Mouse (Mus musculus) C2C12 (cell line): Measurements from ENCODE around the gene Disp2. TPM values are rescaled to one million over a fixed set of nuclear protein-coding genes. Genes with fewer than 3 reads are reported as not detected.

ENCODE experiments used
- H3K27me3 ChIP-seq: one replicate; pipeline ENCODE4 v1.6.1; 2011; ENCODE audit not compliant: control insufficient read depth, insufficient read depth, insufficient read length
- H3K36me3 ChIP-seq: one replicate; pipeline ENCODE4 v1.6.1; 2011; ENCODE audit not compliant: control insufficient read depth, insufficient read depth
- H3K4me3 ChIP-seq: one replicate; pipeline ENCODE4 v1.5.1; 2011; ENCODE audit warnings: mild to moderate bottlenecking, control low read depth; ENCODE audit not compliant: poor library complexity, insufficient read depth, severe bottlenecking
- H3K79me2 ChIP-seq: one replicate; pipeline ENCODE4 v1.6.1; 2011; ENCODE audit not compliant: control insufficient read depth, insufficient read depth
- H3K79me3 ChIP-seq: one replicate; pipeline ENCODE4 v1.6.1; 2011; ENCODE audit warnings: low read depth, control low read depth
- H3ac ChIP-seq: one replicate; pipeline ENCODE3; 2011; ENCODE audit warnings: low read depth; ENCODE audit not compliant: control insufficient read depth, insufficient read length
- CEBPB ChIP-seq: IDR thresholded peaks from one replicate; pipeline ENCODE4 v1.6.1; 2011; ENCODE audit warnings: low read depth, mild to moderate bottlenecking, control low read depth, moderate library complexity
- CTCF ChIP-seq: IDR thresholded peaks from one replicate; pipeline ENCODE4 v1.5.1; 2011; ENCODE audit not compliant: control insufficient read depth, insufficient read depth, insufficient read length
- FOSL1 ChIP-seq: IDR thresholded peaks from one replicate; pipeline ENCODE4 v1.8.0; 2011; ENCODE audit warnings: mild to moderate bottlenecking, low read length; ENCODE audit not compliant: poor library complexity, insufficient read depth, severe bottlenecking
- MAX ChIP-seq: IDR thresholded peaks from one replicate; pipeline ENCODE4 v1.6.1; 2011; ENCODE audit warnings: mild to moderate bottlenecking, control low read depth
- MYOD1 ChIP-seq: IDR thresholded peaks from one replicate; pipeline ENCODE4 v1.6.1; 2011; ENCODE audit warnings: low read depth; ENCODE audit not compliant: control insufficient read depth, insufficient read length
- MYOG ChIP-seq: IDR thresholded peaks from one replicate; pipeline ENCODE4 v1.6.1; 2011; ENCODE audit not compliant: control insufficient read depth, insufficient read length; ENCODE audit errors: extremely low read depth
- USF1 ChIP-seq: IDR thresholded peaks from one replicate; pipeline ENCODE4 v1.6.1; 2011; ENCODE audit warnings: low read depth, mild to moderate bottlenecking, control low read depth, moderate library complexity
- polyA plus RNA-seq: library from polyadenylated mRNA; unstranded; fragments of >200 nt; fragmentation: generic; extraction: Trizol; gene quantifications from one replicate; pipeline ENCODE4 v1.2.1, GENCODE M21; 2012; ENCODE audit warnings: missing spikeins

Gene Disp2
- polyA plus RNA-seq, 1 experiment, result 0.05 TPM

GRCm38 (mm10) chr2:118745915-118746901 lies 33.3 kb upstream of the Disp2 start:
- Histone ChIP-seq H3K4me3 (peak overlapping the region; percentile 71), H3K36me3 (peaks cover 11% of the 10 kb centered on the region), H3K79me3 (peaks cover 4% of the 10 kb centered on the region), H3K79me2 (peaks cover 24% of the 10 kb centered on the region), H3ac (peak overlapping the region; percentile 95), H3K27me3 (no peaks in the 10 kb centered on the region)
- no peak for TF ChIP-seq CTCF
- TF ChIP-seq USF1, result no peak
- no peak for TF ChIP-seq MYOG
- TF ChIP-seq CEBPB, result no peak
- no peak for TF ChIP-seq FOSL1
- no peak for TF ChIP-seq MYOD1
- no peak for TF ChIP-seq MAX

DNA sequence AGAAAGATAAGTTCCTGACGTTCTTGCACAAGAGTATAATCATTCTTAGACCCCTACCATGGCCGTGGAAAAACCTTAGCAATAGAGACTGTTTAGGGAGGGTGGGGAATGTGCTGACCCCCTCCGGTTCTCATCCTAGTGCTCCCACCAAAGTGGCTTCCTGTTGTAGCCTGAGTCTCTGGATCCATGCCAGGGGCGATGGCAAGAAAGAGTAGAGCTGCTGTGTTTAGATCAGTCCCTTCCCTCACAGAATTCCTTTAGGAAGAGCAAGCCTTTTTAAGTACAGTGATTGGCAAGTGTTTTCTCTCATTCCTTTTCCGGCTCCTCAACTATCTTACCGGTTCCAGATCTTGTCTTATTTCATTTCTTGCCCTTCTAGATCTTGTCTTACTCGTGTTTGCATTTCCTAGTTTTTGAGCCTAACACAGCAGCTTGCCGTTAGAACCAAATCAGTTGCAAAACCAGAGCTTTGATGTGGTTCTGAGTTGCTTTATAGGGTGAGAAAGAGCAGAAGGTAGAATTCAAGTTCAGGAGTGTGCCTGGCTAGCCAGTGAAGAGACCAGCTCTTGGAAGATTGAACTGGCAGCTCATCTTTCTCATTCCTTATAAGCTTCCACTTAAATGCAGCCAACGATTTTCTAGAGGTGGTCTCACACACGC lies 32.1 kb upstream of the Disp2 start:
- TF ChIP-seq MYOG (no peak), FOSL1 (no peak), MYOD1 (no peak), CEBPB (no peak), CTCF (no peak), USF1 (no peak), MAX (no peak)

DNA sequence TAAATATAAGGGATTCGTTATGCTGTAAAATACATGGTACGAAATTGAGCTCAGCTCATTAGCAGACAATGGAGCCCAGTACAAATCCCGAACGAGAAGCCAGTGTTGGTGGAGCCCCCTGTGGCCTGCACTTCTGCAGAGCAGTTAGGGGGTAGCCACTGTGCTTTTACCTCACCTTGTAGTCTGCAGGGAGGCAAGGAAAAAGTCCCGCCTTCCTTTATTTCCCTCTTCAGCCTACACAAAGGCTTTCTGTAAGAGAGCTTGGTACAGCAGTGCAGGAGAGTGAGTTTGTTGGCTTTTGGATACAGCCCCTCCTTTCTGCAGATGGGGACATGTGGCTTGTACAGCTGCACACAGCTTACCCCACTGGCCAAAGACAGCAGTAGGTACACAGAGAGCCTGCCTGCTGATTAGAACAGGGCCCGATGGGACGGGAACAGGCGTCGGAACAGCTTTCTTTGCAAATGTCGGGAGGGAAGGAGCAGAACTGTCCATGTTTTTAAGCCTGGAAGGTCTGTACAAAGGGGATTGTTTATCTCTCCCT lies 30.1 kb upstream of the Disp2 start:
- no peaks in the 10 kb centered on the region for H3K27me3 ChIP-seq
- peaks cover 4% of the 10 kb centered on the region for H3K79me3 ChIP-seq
- peaks cover 11% of the 10 kb centered on the region for H3K36me3 ChIP-seq
- H3ac ChIP-seq, result no peak overlapping the region
- no peak overlapping the region for H3K4me3 ChIP-seq
- peaks cover 24% of the 10 kb centered on the region for H3K79me2 ChIP-seq
- TF ChIP-seq MAX (no peak), CEBPB (no peak)

More for the DNA sequence above, 32.1 kb upstream of the Disp2 start:
- H3K4me3 ChIP-seq, result peak overlapping the region; percentile 71
- H3K27me3 ChIP-seq, result no peaks in the 10 kb centered on the region
- H3K36me3 ChIP-seq, result peaks cover 11% of the 10 kb centered on the region
- H3ac ChIP-seq, result peak overlapping the region; percentile 12
- peaks cover 4% of the 10 kb centered on the region for H3K79me3 ChIP-seq
- peaks cover 24% of the 10 kb centered on the region for H3K79me2 ChIP-seq

- H3ac ChIP-seq, result no peak overlapping the region
- peaks cover 13% of the 10 kb centered on the region for H3K36me3 ChIP-seq
- H3K79me3 ChIP-seq, result peaks cover 4% of the 10 kb centered on the region
- no peaks in the 10 kb centered on the region for H3K27me3 ChIP-seq
- H3K79me2 ChIP-seq, result peaks cover 24% of the 10 kb centered on the region
- no peak overlapping the region for H3K4me3 ChIP-seq
- TF ChIP-seq USF1 (no peak), MYOD1 (no peak), MYOG (no peak), CEBPB (no peak), MAX (no peak), FOSL1 (no peak), CTCF (no peak)
Measured at GRCm38 (mm10) chr2:118750476-118750875, 29.0 kb upstream of the Disp2 start.

GRCm38 (mm10) chr2:118751896-118752791 lies 27.4 kb upstream of the Disp2 start:
- Histone ChIP-seq H3K79me3 (no peaks in the 10 kb centered on the region), H3K27me3 (no peaks in the 10 kb centered on the region), H3ac (no peak overlapping the region), H3K36me3 (peaks cover 28% of the 10 kb centered on the region), H3K79me2 (peaks cover 11% of the 10 kb centered on the region), H3K4me3 (no peak overlapping the region)
- TF ChIP-seq MYOD1, result no peak
- no peak for TF ChIP-seq MYOG
- TF ChIP-seq CEBPB, result no peak
- no peak for TF ChIP-seq USF1
- no peak for TF ChIP-seq CTCF
- no peak for TF ChIP-seq MAX
- no peak for TF ChIP-seq FOSL1
